Mouse (Mus musculus) c-Kit-positive CD71-negative TER-119-negative erythroid progenitor cells, embryonic 14.5 days (primary cell): ENCODE data around the gene Gm20388.
A peak's percentile ranks its signal among the peaks of the same experiment; 100 is the strongest.

Source experiments
- DNase-seq: peaks from one replicate; pipeline ENCODE4 v3.0.0-alpha.2; 2013; ENCODE audit warnings: low read depth

Gene Gm20388

DNA sequence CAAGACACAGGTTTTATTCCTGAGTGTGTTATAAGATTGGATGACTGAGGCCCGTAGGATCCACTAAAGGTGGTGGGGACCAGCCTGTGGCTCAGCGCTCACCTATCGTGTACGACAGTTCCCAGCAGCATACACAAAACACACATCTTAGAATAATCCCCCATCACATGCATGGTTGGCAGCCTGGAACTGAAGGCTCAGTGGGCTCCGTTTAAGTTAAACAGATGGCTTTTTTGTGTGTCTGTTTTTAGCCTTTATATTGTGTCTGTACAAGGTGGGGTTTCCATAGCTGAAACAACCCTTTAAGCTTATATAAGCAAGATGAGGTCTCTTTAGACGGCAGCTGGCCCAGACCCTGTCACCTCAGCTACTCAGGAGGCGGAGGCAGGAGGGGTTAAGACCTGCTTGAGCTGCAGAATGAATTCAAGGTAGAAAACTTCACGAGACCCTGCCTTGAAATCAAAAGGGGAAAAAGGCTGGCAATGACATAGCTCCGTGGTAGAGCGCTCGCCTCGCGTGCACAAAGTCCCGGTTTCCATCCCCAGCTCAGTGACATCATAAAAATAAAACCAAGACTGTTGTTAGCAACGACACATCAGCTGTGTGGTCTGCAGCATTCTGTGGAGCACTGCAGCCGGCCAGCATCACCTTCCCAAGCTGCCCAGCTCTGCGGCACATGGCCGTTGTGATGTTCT lies 835.5 kb downstream of the Gm20388 start:
- DNase-seq, result no peak

- no peak for DNase-seq
These were observed 836.6 kb downstream of the Gm20388 start for GRCm38 (mm10) chr8:120747286-120747685.

DNA sequence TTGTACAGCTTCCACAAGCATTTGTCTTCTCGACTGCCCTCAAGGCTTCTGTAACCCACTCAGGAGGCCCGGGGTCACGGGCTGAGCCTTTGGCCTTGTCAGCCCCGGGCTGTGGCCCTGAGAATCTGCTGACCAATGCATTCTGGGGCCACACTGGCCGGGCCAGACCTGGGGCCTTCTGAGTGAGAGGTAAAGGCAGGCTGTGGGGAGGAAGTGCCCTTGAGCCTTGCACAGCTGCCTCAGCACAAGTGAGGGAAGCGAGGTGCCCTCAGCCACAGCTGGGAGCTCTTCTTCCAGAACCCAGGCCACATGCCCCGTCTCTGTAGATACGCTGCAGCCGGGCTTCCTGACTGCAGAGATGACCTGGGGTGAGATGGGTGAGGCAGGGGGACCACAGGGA lies 840.0 kb downstream of the Gm20388 start:
- no peak for DNase-seq

DNA sequence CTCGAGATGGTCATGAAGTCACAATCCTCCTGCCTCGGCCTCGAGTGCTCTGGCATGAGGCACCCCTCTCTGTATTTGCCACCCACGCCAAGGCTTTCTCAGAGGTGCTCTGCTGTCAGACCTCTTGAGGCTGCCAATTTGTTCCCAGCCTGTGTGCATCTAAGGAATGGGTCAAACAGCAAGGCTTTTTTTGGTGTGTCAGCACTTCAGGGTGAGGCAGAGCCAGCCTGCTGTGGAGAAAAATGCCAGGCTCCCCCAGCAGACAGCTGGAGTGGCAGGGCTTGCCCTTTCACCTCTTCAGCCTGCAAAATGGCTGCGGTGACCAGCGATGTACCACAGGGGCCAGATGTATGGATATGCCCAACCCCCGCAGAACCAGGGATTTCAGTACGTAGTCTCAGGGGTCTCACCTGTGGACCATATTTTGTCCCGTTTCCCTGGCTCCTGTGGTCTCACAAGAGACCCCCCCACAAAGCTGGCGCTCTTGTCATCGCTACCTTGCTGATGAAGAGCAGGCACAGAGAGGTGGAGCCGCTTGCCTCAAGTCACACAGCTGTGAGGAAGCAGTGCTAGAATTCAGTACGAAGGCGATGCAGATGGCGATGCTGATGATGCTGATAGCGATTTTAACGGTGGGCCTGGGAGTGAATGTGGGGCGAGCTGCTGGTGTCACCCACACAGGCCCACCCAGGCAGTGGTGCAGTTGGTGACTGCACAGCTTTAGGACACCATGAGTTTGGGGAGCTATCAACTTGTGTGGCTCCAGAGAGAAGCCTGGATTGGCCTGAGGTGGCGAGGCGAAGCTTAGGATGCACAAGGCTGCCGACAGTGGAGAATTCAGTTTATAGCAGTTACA lies 840.8 kb downstream of the Gm20388 start:
- no peak for DNase-seq

DNA sequence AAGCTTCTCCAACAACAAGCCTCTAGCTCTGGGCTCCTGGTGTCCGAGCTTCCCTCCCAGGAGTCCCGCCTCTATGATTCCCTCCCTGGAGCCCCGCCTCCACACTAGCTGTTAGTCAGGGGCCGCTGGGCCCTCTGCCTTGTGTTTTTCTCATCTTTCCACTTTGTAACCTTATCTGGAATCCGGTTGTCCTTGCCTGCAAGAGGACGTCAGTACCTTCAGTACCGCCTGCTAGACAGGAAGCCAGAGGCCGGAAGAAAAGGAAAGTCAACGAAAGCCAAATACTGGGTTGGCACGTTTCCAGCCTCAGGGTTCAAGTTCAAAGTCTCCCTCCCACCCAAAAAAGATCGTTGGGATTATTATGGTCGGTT lies 841.4 kb downstream of the Gm20388 start:
- peak; percentile 24 for DNase-seq

GRCm38 (mm10) chr8:120753476-120753875 lies 842.8 kb downstream of the Gm20388 start:
- no peak for DNase-seq

GRCm38 (mm10) chr8:120755306-120756297 lies 845.0 kb downstream of the Gm20388 start:
- DNase-seq, result no peak

GRCm38 (mm10) chr8:120758005-120758404 lies 847.4 kb downstream of the Gm20388 start:
- DNase-seq, result no peak

- DNase-seq, result no peak
These were observed 849.2 kb downstream of the Gm20388 start for GRCm38 (mm10) chr8:120759847-120760246.

- DNase-seq, result no peak
These were observed 849.9 kb downstream of the Gm20388 start for GRCm38 (mm10) chr8:120760341-120761215.

GRCm38 (mm10) chr8:120763267-120763666 lies 852.6 kb downstream of the Gm20388 start:
- no peak for DNase-seq

DNA sequence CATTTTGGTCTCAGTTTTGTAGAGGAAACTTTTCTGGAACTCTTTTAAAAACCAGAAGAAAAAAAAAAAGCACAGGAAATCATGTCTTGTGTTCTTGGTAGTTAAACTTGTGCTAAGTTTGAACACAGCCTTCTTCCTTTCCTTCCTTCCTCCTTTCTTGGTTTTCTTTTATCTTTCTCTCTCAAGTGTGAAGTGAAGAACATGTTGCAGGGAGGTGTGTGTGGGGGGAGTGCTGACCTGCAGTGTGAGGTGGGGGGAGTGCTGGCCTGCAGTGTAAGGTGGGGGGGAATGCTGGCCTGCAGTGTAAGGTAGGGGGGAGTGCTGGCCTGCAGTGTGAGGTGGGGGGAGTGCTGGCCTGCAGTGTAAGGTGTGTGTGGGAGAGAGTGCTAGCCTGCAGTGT lies 854.0 kb downstream of the Gm20388 start:
- no peak for DNase-seq

GRCm38 (mm10) chr8:120766622-120767021 lies 856.0 kb downstream of the Gm20388 start:
- DNase-seq, result peak; percentile 28

GRCm38 (mm10) chr8:120768454-120769218 lies 858.0 kb downstream of the Gm20388 start:
- DNase-seq, result no peak

- no peak for DNase-seq
These were observed 866.5 kb downstream of the Gm20388 start for GRCm38 (mm10) chr8:120777184-120777583.

- DNase-seq, result no peak
These were observed 867.1 kb downstream of the Gm20388 start for GRCm38 (mm10) chr8:120777732-120778131.

- DNase-seq, result no peak
These were observed 868.5 kb downstream of the Gm20388 start for GRCm38 (mm10) chr8:120779106-120779505.

DNA sequence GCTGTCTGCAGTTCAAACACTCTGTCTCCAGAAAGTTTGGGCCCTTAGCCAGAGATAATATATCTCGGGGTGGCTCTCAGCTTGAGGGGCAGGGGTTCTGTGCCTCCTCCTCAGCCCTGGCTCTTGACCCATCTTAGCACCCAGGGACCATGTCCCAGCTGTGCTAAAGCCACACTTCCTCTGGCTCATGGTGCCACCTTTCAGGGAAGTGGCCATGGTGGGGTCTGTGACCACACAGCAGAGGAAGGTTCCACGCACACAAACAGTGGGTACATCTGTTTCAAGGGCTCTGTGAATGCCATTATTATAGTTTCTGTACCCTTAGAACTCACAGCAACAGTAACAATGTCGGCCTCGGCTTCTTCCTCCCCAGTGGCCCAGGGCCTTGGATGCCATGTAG lies 873.1 kb downstream of the Gm20388 start:
- no peak for DNase-seq

DNA sequence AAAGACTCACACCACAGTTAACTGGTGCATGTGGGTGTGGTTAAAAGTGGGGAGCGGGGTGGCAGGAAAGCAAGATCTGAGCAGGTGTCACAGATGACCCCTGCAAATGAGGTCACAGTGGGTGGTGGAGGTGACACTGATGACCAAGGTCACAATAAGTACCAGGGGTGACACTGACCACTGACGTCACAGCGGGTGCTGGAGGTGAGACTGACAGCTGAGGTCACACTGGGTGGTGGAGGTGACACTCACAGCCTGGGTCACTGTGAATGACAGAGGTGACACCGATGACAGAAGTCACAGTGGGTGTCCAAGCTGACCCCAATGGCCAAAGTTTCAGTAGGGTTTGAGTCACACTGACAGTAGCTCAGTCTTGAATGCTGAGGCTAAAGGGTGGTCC lies 876.1 kb downstream of the Gm20388 start:
- no peak for DNase-seq

GRCm38 (mm10) chr8:120787631-120788030 lies 877.0 kb downstream of the Gm20388 start:
- no peak for DNase-seq
